Mouse (Mus musculus) adrenal gland, adult 2 months (tissue): ENCODE measurements around the gene Pdrg1. TPM values are rescaled to one million over a fixed set of nuclear protein-coding genes. Genes with fewer than 3 reads are reported as not detected.

Experiments
- polyA plus RNA-seq: library from polyadenylated mRNA; depleted of rRNA; stranded (reverse); fragments of >200 nt; gene quantifications from 2 replicates; pipeline ENCODE4 v1.2.3, GENCODE M21; 2012; rRNA removed
- total RNA-seq, 2 experiments: library from RNA; stranded (reverse); gene quantifications; 2 replicates each; pipeline ENCODE4 v1.2.3; 2021

Pdrg1 gene
- total and polyA plus RNA-seq, 3 experiments, result 58.0 to 245 (median 146) TPM

Other genes with a start within 250 kb of the Pdrg1 start
- 10 to 100 TPM; 54.3 to 79.7 TPM for gene Bcl2l1, start 183.7 kb downstream of the Pdrg1 start, total RNA-seq
- 42.4 and 43.8 TPM in 2 replicates for gene Bcl2l1, start 183.7 kb downstream of the Pdrg1 start, polyA plus RNA-seq
- 1 to 10 TPM; 2.0 to 4.2 TPM for gene Tpx2, start 167.5 kb downstream of the Pdrg1 start, total RNA-seq
- gene Tpx2, start 167.5 kb downstream of the Pdrg1 start, polyA plus RNA-seq, result 0.18 and 0.40 TPM in 2 replicates
- not detected for gene Mylk2, start 104.1 kb downstream of the Pdrg1 start, total RNA-seq
- gene Mylk2, start 104.1 kb downstream of the Pdrg1 start, polyA plus RNA-seq, result not detected in 2 replicates
- gene Foxs1, start 82.2 kb downstream of the Pdrg1 start, total RNA-seq, result 1 to 10 TPM; 3.2 to 3.7 TPM
- 11.1 and 13.1 TPM in 2 replicates for gene Foxs1, start 82.2 kb downstream of the Pdrg1 start, polyA plus RNA-seq
- gene Dusp15, start 63.7 kb downstream of the Pdrg1 start, total RNA-seq, result 1 to 10 TPM; 2.7 to 2.9 TPM
- gene Dusp15, start 63.7 kb downstream of the Pdrg1 start, polyA plus RNA-seq, result 0.82 and 1.8 TPM in 2 replicates
- gene Ttll9, start 52.9 kb downstream of the Pdrg1 start, total RNA-seq, result under 1 TPM; 0.40 to 0.90 TPM
- gene Ttll9, start 52.9 kb downstream of the Pdrg1 start, polyA plus RNA-seq, result 0.06 and 0.33 TPM in 2 replicates
- gene Xkr7, start 16.4 kb upstream of the Pdrg1 start, total RNA-seq, result 1 to 10 TPM in 1 of 2 experiments, under 1 TPM in 1; 0.49 to 1.0 TPM
- gene Xkr7, start 16.4 kb upstream of the Pdrg1 start, polyA plus RNA-seq, result 1.0 and 1.6 TPM in 2 replicates
- 10 to 100 TPM; 12.7 to 15.3 TPM for gene Ccm2l, start 50.5 kb upstream of the Pdrg1 start, total RNA-seq
- gene Ccm2l, start 50.5 kb upstream of the Pdrg1 start, polyA plus RNA-seq, result 37.1 and 49.1 TPM in 2 replicates
- gene Hck, start 93.0 kb upstream of the Pdrg1 start, total RNA-seq, result 1 to 10 TPM; 3.1 to 4.6 TPM
- 4.2 and 4.7 TPM in 2 replicates for gene Hck, start 93.0 kb upstream of the Pdrg1 start, polyA plus RNA-seq
- gene Tm9sf4, start 145.9 kb upstream of the Pdrg1 start, total RNA-seq, result 100 to 1,000 TPM; 104 to 121 TPM
- 40.8 and 66.2 TPM in 2 replicates for gene Tm9sf4, start 145.9 kb upstream of the Pdrg1 start, polyA plus RNA-seq
- 1 to 10 TPM; 1.9 to 3.9 TPM for gene Tspyl3, start 210.0 kb upstream of the Pdrg1 start, total RNA-seq
- 3.6 and 4.0 TPM in 2 replicates for gene Tspyl3, start 210.0 kb upstream of the Pdrg1 start, polyA plus RNA-seq
- gene Plagl2, start 226.0 kb upstream of the Pdrg1 start, total RNA-seq, result 1 to 10 TPM; 8.2 to 9.3 TPM
- gene Plagl2, start 226.0 kb upstream of the Pdrg1 start, polyA plus RNA-seq, result 3.7 and 5.2 TPM in 2 replicates
- 10 to 100 TPM; 47.6 to 57.0 TPM for gene Pofut1, start 226.1 kb upstream of the Pdrg1 start, total RNA-seq
- gene Pofut1, start 226.1 kb upstream of the Pdrg1 start, polyA plus RNA-seq, result 43.5 and 46.5 TPM in 2 replicates